Mouse (Mus musculus) hindbrain, embryonic 14.5 days (tissue): ENCODE results near the gene H2-DMb2. TPM values are rescaled to one million over a fixed set of nuclear protein-coding genes. Genes with fewer than 3 reads are reported as not detected.

Experiments
- ATAC-seq: fragments of 200-750 bp; cut with Nextera tagmentation; 2 replicates; pipeline ENCODE4 v1.8.0; 2017; ENCODE audit warnings: moderate number of reproducible peaks, mild to moderate bottlenecking, moderate TSS enrichment, moderate library complexity; ENCODE audit not compliant: low FRiP score
- DNase-seq: peaks from one replicate; pipeline ENCODE4 v3.0.0-alpha.2; 2015; ENCODE audit warnings: low spot score
- H3K27ac ChIP-seq: fragments of 300-500 bp; sonication (generic); 2 replicates; pipeline ENCODE4 v1.5.1; 2014; ENCODE audit warnings: mild to moderate bottlenecking, moderate library complexity
- H3K27me3 ChIP-seq: fragments of 300-500 bp; sonication (generic); 2 replicates; pipeline ENCODE4 v1.6.1; 2014; ENCODE audit warnings: mild to moderate bottlenecking, low read length, mixed read lengths; ENCODE audit not compliant: control insufficient read depth, insufficient read depth
- H3K36me3 ChIP-seq: fragments of 300-500 bp; sonication (generic); replicated peaks from 2 replicates; pipeline ENCODE4 v1.6.1; 2014; ENCODE audit not compliant: control insufficient read depth, insufficient read depth
- H3K4me1 ChIP-seq: fragments of 300-500 bp; sonication (generic); replicated peaks from 2 replicates; pipeline ENCODE4 v1.6.1; 2014; ENCODE audit warnings: antibody characterized with exemption, low read length, mixed read lengths; ENCODE audit not compliant: control insufficient read depth, insufficient read depth
- H3K4me2 ChIP-seq: fragments of 300-500 bp; sonication (generic); replicated peaks from 2 replicates; pipeline ENCODE4 v1.6.1; 2014; ENCODE audit warnings: mild to moderate bottlenecking, moderate library complexity
- H3K4me3 ChIP-seq: fragments of 300-500 bp; sonication (generic); replicated peaks from 2 replicates; pipeline ENCODE4 v1.5.1; 2014; ENCODE audit warnings: mild to moderate bottlenecking, low read length
- H3K9ac ChIP-seq: fragments of 300-500 bp; sonication (generic); 2 replicates; pipeline ENCODE4 v1.6.1; 2014
- H3K9me3 ChIP-seq: fragments of 300-500 bp; sonication (generic); 2 replicates; pipeline ENCODE4 v1.6.1; 2016; ENCODE audit warnings: low read length; ENCODE audit not compliant: control insufficient read depth
- WGBS: fragments of 180-500 bp; shearing (Covaris S2); extraction: QIAGEN DNeasy Blood & Tissue Kit; methylation state at CpG from one replicate; pipeline ENCODE4 v1.1.7; 2014; 5-methylcytosine and 5-hydroxymethylcytosine counted together
- polyA plus RNA-seq: library from polyadenylated mRNA; unstranded; fragments of >200 nt; fragmentation: Nextera tagmentation; extraction: Ambion mirVana; gene quantifications from 2 replicates; pipeline ENCODE4 v1.2.1, GENCODE M21; 2014

H2-DMb2 gene
- polyA plus RNA-seq, 1 experiment from 2014 or later: not detected

- peak within 1 kb of the TSS; percentile 66 for H3K4me2 ChIP-seq
- H3K27me3 ChIP-seq: peaks cover 75% of the 10 kb centered on the region
- H3K36me3 ChIP-seq: no peaks in the 10 kb centered on the region
- DNase-seq (peak; percentile 90), ATAC-seq (peak; percentile 79; the same call in 1 of the 2 replicates)
- no peak within 1 kb of the TSS for H3K27ac ChIP-seq
- peak within 1 kb of the TSS; percentile 47 for H3K9ac ChIP-seq
- H3K9me3 ChIP-seq: no peaks in the 10 kb centered on the region
- WGBS: 7% methylated on average over 41 of the region's 41 CpGs
- H3K4me1 ChIP-seq: peaks cover 4% of the 10 kb centered on the region; the same call in 1 of the 2 replicates
- H3K4me3 ChIP-seq: peak within 1 kb of the TSS; percentile 34
Observed at GRCm38 (mm10) chr17:34196941-34197894, 54.1 kb downstream of the H2-DMb2 start, which contains the start of gene Psmb8. TSS of gene Psmb8 (plus strand) at chr17:34197721.

- DNase-seq: no peak
- peaks cover 67% of the 10 kb centered on the region for H3K27me3 ChIP-seq
Observed at GRCm38 (mm10) chr17:34197904-34198520, 54.9 kb downstream of the H2-DMb2 start.

GRCm38 (mm10) chr17:34198521-34198912 is 55.4 kb downstream of the H2-DMb2 start:
- peak overlapping the region; percentile 34 for H3K4me3 ChIP-seq
- DNase-seq (no peak), ATAC-seq (no peak)
- H3K9ac ChIP-seq: 0 out of 2 replicates have a peak overlapping the region, but pooled peaks have one; percentile 47
- 12% methylated on average over 11 of the region's 11 CpGs for WGBS
- H3K4me2 ChIP-seq: peak overlapping the region; percentile 66
- no peaks in the 10 kb centered on the region for H3K36me3 ChIP-seq
- peaks cover 67% of the 10 kb centered on the region for H3K27me3 ChIP-seq
- H3K9me3 ChIP-seq: no peaks in the 10 kb centered on the region
- H3K27ac ChIP-seq: no peak overlapping the region
- peaks cover 4% of the 10 kb centered on the region; the same call in 1 of the 2 replicates for H3K4me1 ChIP-seq

More at GRCm38 (mm10) chr17:34197904-34198520, 54.9 kb downstream of the H2-DMb2 start:
- H3K9me3 ChIP-seq: no peaks in the 10 kb centered on the region
- peak; percentile 39; the same call in 1 of the 2 replicates for ATAC-seq
- WGBS: 1% methylated on average over 32 of the region's 32 CpGs
- H3K4me2 ChIP-seq: peak overlapping the region; percentile 66
- H3K9ac ChIP-seq: peak overlapping the region; percentile 47
- H3K4me1 ChIP-seq: peaks cover 4% of the 10 kb centered on the region; the same call in 1 of the 2 replicates
- H3K27ac ChIP-seq: no peak overlapping the region
- H3K4me3 ChIP-seq: peak overlapping the region; percentile 34
- H3K36me3 ChIP-seq: no peaks in the 10 kb centered on the region

GRCm38 (mm10) chr17:34199050-34199619 is 56.0 kb downstream of the H2-DMb2 start:
- Histone ChIP-seq H3K9ac (no peak overlapping the region), H3K4me1 (peaks cover 4% of the 10 kb centered on the region; the same call in 1 of the 2 replicates), H3K36me3 (no peaks in the 10 kb centered on the region), H3K4me2 (no peak overlapping the region), H3K27ac (no peak overlapping the region), H3K27me3 (peaks cover 67% of the 10 kb centered on the region), H3K9me3 (no peaks in the 10 kb centered on the region), H3K4me3 (no peak overlapping the region)
- no peak for ATAC-seq
- no peak for DNase-seq
- WGBS: 64% methylated on average over 12 of the region's 12 CpGs

GRCm38 (mm10) chr17:34200047-34200446 is 56.9 kb downstream of the H2-DMb2 start:
- Histone ChIP-seq H3K9ac (no peak overlapping the region), H3K4me2 (no peak overlapping the region), H3K4me3 (no peak overlapping the region), H3K9me3 (no peaks in the 10 kb centered on the region), H3K27ac (no peak overlapping the region), H3K36me3 (no peaks in the 10 kb centered on the region), H3K27me3 (peaks cover 65% of the 10 kb centered on the region), H3K4me1 (peaks cover 7% of the 10 kb centered on the region; the same call in 1 of the 2 replicates)
- DNase-seq (no peak), ATAC-seq (no peak)
- 83% methylated on average over 10 of the region's 10 CpGs for WGBS

- no peaks in the 10 kb centered on the region for H3K9me3 ChIP-seq
- WGBS: 86% methylated on average over 16 of the region's 16 CpGs
- DNase-seq (no peak), ATAC-seq (no peak)
- no peak overlapping the region for H3K9ac ChIP-seq
- H3K36me3 ChIP-seq: no peaks in the 10 kb centered on the region
- H3K4me3 ChIP-seq: no peak overlapping the region
- H3K27ac ChIP-seq: no peak overlapping the region
- peaks cover 65% of the 10 kb centered on the region for H3K27me3 ChIP-seq
- H3K4me1 ChIP-seq: peaks cover 7% of the 10 kb centered on the region; the same call in 1 of the 2 replicates
- no peak overlapping the region for H3K4me2 ChIP-seq
Observed at GRCm38 (mm10) chr17:34200772-34201505, 57.8 kb downstream of the H2-DMb2 start.

Other genes starting within 250 kb of the H2-DMb2 start
- 0.59 TPM in 1 of 2 replicates, not detected in the other for gene Platr17, start 238.2 kb upstream of the H2-DMb2 start, polyA plus RNA-seq
- gene Daxx, start 233.9 kb upstream of the H2-DMb2 start, polyA plus RNA-seq: 39.2 and 43.2 TPM in 2 replicates
- gene Tapbp, start 227.4 kb upstream of the H2-DMb2 start, polyA plus RNA-seq: 24.9 and 29.6 TPM in 2 replicates
- gene Zbtb22, start 227.4 kb upstream of the H2-DMb2 start, polyA plus RNA-seq: 10.4 and 11.4 TPM in 2 replicates
- 47.7 and 49.2 TPM in 2 replicates for gene Rgl2, start 213.8 kb upstream of the H2-DMb2 start, polyA plus RNA-seq
- gene Pfdn6, start 203.0 kb upstream of the H2-DMb2 start, polyA plus RNA-seq: 157 and 161 TPM in 2 replicates
- 15.6 and 19.5 TPM in 2 replicates for gene Wdr46, start 202.6 kb upstream of the H2-DMb2 start, polyA plus RNA-seq
- gene B3galt4, start 191.8 kb upstream of the H2-DMb2 start, polyA plus RNA-seq: 7.8 and 9.2 TPM in 2 replicates
- gene Vps52, start 187.5 kb upstream of the H2-DMb2 start, polyA plus RNA-seq: 56.0 and 56.6 TPM in 2 replicates
- gene Rps18, start 187.3 kb upstream of the H2-DMb2 start, polyA plus RNA-seq: 804 and 966 TPM in 2 replicates
- 12.5 and 16.5 TPM in 2 replicates for gene H2-K1, start 143.0 kb upstream of the H2-DMb2 start, polyA plus RNA-seq
- 6.3 and 7.8 TPM in 2 replicates for gene Ring1, start 118.6 kb upstream of the H2-DMb2 start, polyA plus RNA-seq
- gene H2-Ke6, start 115.2 kb upstream of the H2-DMb2 start, polyA plus RNA-seq: 64.3 and 67.3 TPM in 2 replicates
- gene Slc39a7, start 111.6 kb upstream of the H2-DMb2 start, polyA plus RNA-seq: 87.1 and 97.0 TPM in 2 replicates
- gene Rxrb, start 111.5 kb upstream of the H2-DMb2 start, polyA plus RNA-seq: 32.2 and 34.5 TPM in 2 replicates
- 2.7 and 3.4 TPM in 2 replicates for gene Col11a2, start 103.9 kb upstream of the H2-DMb2 start, polyA plus RNA-seq
- gene H2-Oa, start 51.0 kb upstream of the H2-DMb2 start, polyA plus RNA-seq: 0.29 TPM in 1 of 2 replicates, not detected in the other
- gene H2-DMa, start 23.8 kb upstream of the H2-DMb2 start, polyA plus RNA-seq: 19.2 and 20.2 TPM in 2 replicates
- gene Brd2, start 20.7 kb upstream of the H2-DMb2 start, polyA plus RNA-seq: 133 and 136 TPM in 2 replicates
- gene H2-DMb1, start 9.8 kb downstream of the H2-DMb2 start, polyA plus RNA-seq: 0.72 and 0.76 TPM in 2 replicates
- 2.2 and 2.6 TPM in 2 replicates for gene Tap1, start 44.2 kb downstream of the H2-DMb2 start, polyA plus RNA-seq
- 0.95 and 1.2 TPM in 2 replicates for gene Psmb9, start 44.5 kb downstream of the H2-DMb2 start, polyA plus RNA-seq
- gene Psmb8, start 54.4 kb downstream of the H2-DMb2 start, polyA plus RNA-seq: 3.6 and 3.8 TPM in 2 replicates
- gene Tap2, start 60.2 kb downstream of the H2-DMb2 start, polyA plus RNA-seq: 0.72 and 1.6 TPM in 2 replicates
- gene H2-Ob, start 95.6 kb downstream of the H2-DMb2 start, polyA plus RNA-seq: not detected in 2 replicates
- 0.80 and 1.8 TPM in 2 replicates for gene H2-Ab1, start 114.4 kb downstream of the H2-DMb2 start, polyA plus RNA-seq
- 0.31 and 0.58 TPM in 2 replicates for gene H2-Aa, start 144.5 kb downstream of the H2-DMb2 start, polyA plus RNA-seq
- gene H2-Eb1, start 162.6 kb downstream of the H2-DMb2 start, polyA plus RNA-seq: 3.9 and 4.2 TPM in 2 replicates
- 0.12 and 0.35 TPM in 2 replicates for gene H2-Eb2, start 182.4 kb downstream of the H2-DMb2 start, polyA plus RNA-seq
- gene Btnl2, start 211.5 kb downstream of the H2-DMb2 start, polyA plus RNA-seq: 0.10 TPM in 1 of 2 replicates, not detected in the other
- not detected in 2 replicates for gene Btnl1, start 233.8 kb downstream of the H2-DMb2 start, polyA plus RNA-seq